Mouse (Mus musculus) left cerebral cortex, postnatal 25 days (tissue): Measurements from ENCODE around the gene Slirp. TPM values are rescaled to one million over a fixed set of nuclear protein-coding genes. Genes with fewer than 3 reads are reported as not detected.

Source experiments
- microRNA-seq, 2 experiments: library from miRNA; unstranded; fragments of <30 nt; microRNA quantifications; one replicate each; pipeline ENCODE4 v1.2.0; 2022
- total RNA-seq, 2 experiments: library from RNA; stranded (reverse); gene quantifications; 2 replicates each; pipeline ENCODE4 v1.2.3; 2021

Gene Slirp
- total RNA-seq, 2 experiments from 2014 or later: 89.2 to 93.5 TPM

Small RNA genes within 50 kb of the gene (microRNA-seq; reads per million reads assigned to microRNA genes)
- gene Mir3068: 60.8 to 86.2 reads per million in 2 experiments

Other genes with a start within 250 kb of the Slirp start
- gene Samd15, start 244.2 kb upstream of the Slirp start, total RNA-seq: 1 to 10 TPM; 4.5 to 4.7 TPM
- gene Tmed8, start 243.4 kb upstream of the Slirp start, total RNA-seq: 10 to 100 TPM; 30.7 to 32.4 TPM
- gene Noxred1, start 205.2 kb upstream of the Slirp start, total RNA-seq: 1 to 10 TPM; 1.7 to 2.0 TPM
- gene Vipas39, start 177.6 kb upstream of the Slirp start, total RNA-seq: 10 to 100 TPM; 52.7 to 54.4 TPM
- gene Ahsa1, start 177.4 kb upstream of the Slirp start, total RNA-seq: 100 to 1,000 TPM; 173 to 176 TPM
- gene Ism2, start 144.2 kb upstream of the Slirp start, total RNA-seq: under 1 TPM; 0.18 to 0.43 TPM
- 10 to 100 TPM; 35.3 to 37.9 TPM for gene Sptlc2, start 55.5 kb upstream of the Slirp start, total RNA-seq
- 10 to 100 TPM; 16.5 to 16.8 TPM for gene Alkbh1, start 121 bp downstream of the Slirp start, total RNA-seq
- 10 to 100 TPM; 63.7 to 73.1 TPM for gene Snw1, start 28.4 kb downstream of the Slirp start, total RNA-seq
- gene Gm5788, start 50.8 kb downstream of the Slirp start, total RNA-seq: not detected
- gene Gm8300, start 70.4 kb downstream of the Slirp start, total RNA-seq: not detected
- not detected for gene Oog1, start 158.8 kb downstream of the Slirp start, total RNA-seq
- not detected for gene Gm4027, start 175.0 kb downstream of the Slirp start, total RNA-seq
- not detected for gene Gm16381, start 200.7 kb downstream of the Slirp start, total RNA-seq